Mouse (Mus musculus): ENCODE results near the gene Olfr1330. TPM values are rescaled to one million over a fixed set of nuclear protein-coding genes. Genes with fewer than 3 reads are reported as not detected.

The Olfr1330 gene
- polyA plus RNA-seq, 1 experiment from 2014 or later: not detected

Other genes with a start within 250 kb of the Olfr1330 start
- gene Olfr62, start 229.6 kb upstream of the Olfr1330 start, polyA plus RNA-seq (2014; fragmentation: Nextera tagmentation; extraction: Ambion mirVana): not detected in 2 replicates
- not detected in 2 replicates for gene Olfr1342, start 195.8 kb upstream of the Olfr1330 start, polyA plus RNA-seq (2014; fragmentation: Nextera tagmentation; extraction: Ambion mirVana)
- not detected in 2 replicates for gene Olfr1341, start 185.1 kb upstream of the Olfr1330 start, polyA plus RNA-seq (2014; fragmentation: Nextera tagmentation; extraction: Ambion mirVana)
- not detected in 2 replicates for gene Olfr1340, start 168.5 kb upstream of the Olfr1330 start, polyA plus RNA-seq (2014; fragmentation: Nextera tagmentation; extraction: Ambion mirVana)
- gene Olfr1339, start 156.4 kb upstream of the Olfr1330 start, polyA plus RNA-seq (2014; fragmentation: Nextera tagmentation; extraction: Ambion mirVana): not detected in 2 replicates
- not detected in 2 replicates for gene Olfr1338, start 129.9 kb upstream of the Olfr1330 start, polyA plus RNA-seq (2014; fragmentation: Nextera tagmentation; extraction: Ambion mirVana)
- not detected in 2 replicates for gene Olfr1337, start 106.0 kb upstream of the Olfr1330 start, polyA plus RNA-seq (2014; fragmentation: Nextera tagmentation; extraction: Ambion mirVana)
- gene Olfr1335, start 78.7 kb upstream of the Olfr1330 start, polyA plus RNA-seq (2014; fragmentation: Nextera tagmentation; extraction: Ambion mirVana): not detected in 2 replicates
- gene Olfr1333, start 52.3 kb upstream of the Olfr1330 start, polyA plus RNA-seq (2014; fragmentation: Nextera tagmentation; extraction: Ambion mirVana): not detected in 2 replicates
- gene Olfr1331, start 23.9 kb upstream of the Olfr1330 start, polyA plus RNA-seq (2014; fragmentation: Nextera tagmentation; extraction: Ambion mirVana): not detected in 2 replicates
- gene Olfr1329, start 28.9 kb downstream of the Olfr1330 start, polyA plus RNA-seq (2014; fragmentation: Nextera tagmentation; extraction: Ambion mirVana): not detected in 2 replicates
- gene Olfr1328, start 50.0 kb downstream of the Olfr1330 start, polyA plus RNA-seq (2014; fragmentation: Nextera tagmentation; extraction: Ambion mirVana): not detected in 2 replicates
- gene Lao1, start 73.0 kb downstream of the Olfr1330 start, polyA plus RNA-seq (2014; fragmentation: Nextera tagmentation; extraction: Ambion mirVana): not detected in 2 replicates
- 151 and 162 TPM in 2 replicates for gene Slc2a1, start 220.1 kb downstream of the Olfr1330 start, polyA plus RNA-seq (2014; fragmentation: Nextera tagmentation; extraction: Ambion mirVana)

Data from neural tube, embryonic 11.5 days (tissue).